Mouse (Mus musculus) left cerebral cortex, postnatal 10 days (tissue): ENCODE data around the gene Upk2. TPM values are rescaled to one million over a fixed set of nuclear protein-coding genes. Genes with fewer than 3 reads are reported as not detected.

Experiments
- DNase-seq, 2 experiments: peaks; one replicate each; pipeline ENCODE4 v3.0.0; 2021 to 2022; ENCODE audit warnings: low spot score in 2 of 2, mixed read lengths in 1 of 2; ENCODE audit errors: extremely low spot score in 1 of 2
- intact Hi-C: fragments of 180-260 bp; cut with DNase I; formaldehyde crosslinking; loops from one replicate; pipeline ENCODE4 v1.15.1; 2025
- total RNA-seq, 2 experiments: library from RNA; stranded (reverse); gene quantifications; 2 replicates each; pipeline ENCODE4 v1.2.3; 2021

Gene Upk2
- total RNA-seq = not detected

DNA sequence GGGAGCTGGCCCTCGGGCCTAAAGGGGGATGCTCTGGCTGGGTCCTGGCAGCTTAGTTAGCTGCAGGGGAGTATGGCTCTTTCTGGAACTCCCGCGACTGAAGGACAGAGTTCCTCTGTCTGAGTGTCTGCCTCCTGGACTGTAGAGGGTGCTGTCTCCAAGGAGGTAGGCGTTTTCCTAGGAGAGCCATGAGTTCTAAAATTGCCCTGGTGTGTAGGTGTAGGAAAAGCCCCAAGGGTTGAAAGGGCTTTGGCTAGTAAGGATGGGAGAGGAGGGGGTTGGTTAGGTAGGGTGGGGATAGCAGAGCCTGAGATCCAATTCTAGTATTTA is at the start of gene Upk2:
Upk2 (minus strand) TSS at position 86 of the 330 bp plus-strand sequence.
- DNase-seq = no peak
- intact Hi-C loops = loop anchor here (1.0 to 2.0 kb wide), 2 partner anchors 48 to 197 kb away; no protein-coding TSS in a partner anchor

DNA sequence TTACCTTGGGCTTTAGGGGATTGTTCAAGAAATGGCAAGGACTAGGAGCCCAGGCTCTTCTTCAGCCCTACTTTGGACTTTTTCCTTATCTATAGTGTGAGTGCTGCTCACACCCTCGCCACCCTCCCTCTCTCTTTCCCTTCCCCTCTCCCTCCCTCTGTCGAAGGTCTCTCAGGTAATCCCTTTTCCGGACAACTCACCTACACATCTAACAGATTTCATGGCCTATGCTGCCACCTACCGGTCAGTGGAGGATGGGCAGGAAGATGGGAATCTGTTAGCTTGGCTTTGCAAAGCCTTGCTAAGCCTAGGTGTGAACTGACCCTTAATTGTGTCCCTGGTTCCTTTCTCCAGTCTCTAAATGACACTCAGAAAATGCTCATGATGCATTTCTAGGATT is 47.2 kb upstream of the Upk2 start:
- intact Hi-C loops = loop anchor here (2.0 kb wide), 1 partner anchor 47 kb away; the partner anchor contains the start of gene Upk2
- DNase-seq = peak in 1 of 2 experiments; percentile 70

DNA sequence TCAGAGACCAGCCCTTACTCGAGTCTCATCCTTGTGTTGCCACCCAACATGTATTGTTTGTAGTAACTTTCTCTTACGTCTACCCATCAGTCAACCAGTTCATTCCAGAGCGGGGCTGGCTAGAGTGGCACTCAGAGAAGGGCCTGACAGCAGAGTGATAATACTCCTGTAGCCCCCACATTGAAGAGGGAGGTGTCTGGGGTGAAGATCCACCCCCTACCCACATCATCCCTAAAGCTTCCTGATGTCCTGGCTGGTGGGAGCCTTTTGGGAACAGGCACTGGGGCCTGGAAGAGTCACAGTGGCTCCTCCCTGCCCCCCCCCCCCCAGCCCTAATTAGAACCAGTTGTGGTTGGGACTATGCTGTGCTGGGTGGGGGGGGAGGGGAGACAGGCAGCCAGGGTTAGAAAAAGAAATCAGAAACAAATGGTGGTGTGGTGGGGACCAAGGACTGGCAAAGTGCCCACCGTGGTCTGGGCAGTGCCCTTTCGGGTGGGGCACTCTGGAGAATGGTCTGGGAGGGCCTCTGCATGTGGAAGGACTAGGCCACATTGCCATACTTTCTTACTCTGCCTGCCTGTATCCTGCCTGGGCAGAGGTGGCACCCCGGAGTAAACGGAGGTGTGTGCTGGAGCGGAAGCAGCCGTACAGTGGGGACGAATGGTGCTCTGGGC is 46.6 kb upstream of the Upk2 start:
- DNase-seq = no peak
- intact Hi-C loops = loop anchor here (2.0 kb wide), 1 partner anchor 23 kb away; no protein-coding TSS in a partner anchor

DNA sequence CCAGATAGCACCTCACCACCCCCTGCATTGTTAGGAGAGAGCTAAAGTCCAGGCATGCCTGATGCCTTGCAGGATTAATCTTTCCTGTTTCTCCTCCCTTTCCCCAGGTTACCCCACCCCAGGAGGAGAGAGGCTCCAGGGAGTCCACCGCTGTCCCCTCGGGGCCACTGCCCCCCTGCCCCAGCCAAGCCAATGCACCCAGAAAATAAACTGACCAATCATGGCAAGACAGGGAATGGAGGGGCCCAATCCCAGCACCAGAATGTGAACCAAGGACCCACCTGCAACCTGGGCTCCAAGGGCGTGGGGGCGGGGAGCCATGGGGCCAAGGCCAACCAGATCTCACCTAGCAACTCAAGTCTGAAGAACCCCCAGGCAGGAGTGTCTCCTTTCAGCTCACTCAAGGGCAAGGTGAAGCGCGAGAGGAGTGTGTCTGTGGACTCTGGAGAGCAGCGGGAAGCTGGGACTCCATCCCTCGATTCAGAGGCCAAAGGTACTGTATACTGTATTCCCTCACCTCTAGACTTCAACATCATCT is 45.9 kb upstream of the Upk2 start:
- no peak for DNase-seq
- intact Hi-C loops = loop anchor here (2.0 kb wide), 1 partner anchor 22 kb away; no protein-coding TSS in a partner anchor

DNA sequence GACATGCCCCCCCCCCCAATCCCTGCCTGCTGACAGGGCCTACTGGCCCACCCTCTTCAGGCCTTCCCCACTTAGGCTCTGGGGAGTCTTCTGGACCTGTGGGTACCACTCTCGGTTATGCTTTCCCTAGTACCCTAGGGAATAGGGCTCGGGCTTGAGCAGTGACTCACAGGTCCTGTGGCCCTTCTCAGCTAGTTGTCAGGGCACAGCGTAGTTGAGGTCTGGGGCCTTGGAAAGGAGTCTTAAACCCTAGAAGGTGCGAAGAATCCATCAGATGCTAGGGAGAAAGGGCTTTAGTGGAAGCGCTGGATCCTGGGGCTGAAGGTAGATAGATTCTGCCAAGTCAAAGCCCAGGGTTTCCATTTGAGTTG is 45.4 kb upstream of the Upk2 start:
- DNase-seq = no peak
- intact Hi-C loops = loop anchor here (2.0 kb wide), 1 partner anchor 21 kb away; no protein-coding TSS in a partner anchor

DNA sequence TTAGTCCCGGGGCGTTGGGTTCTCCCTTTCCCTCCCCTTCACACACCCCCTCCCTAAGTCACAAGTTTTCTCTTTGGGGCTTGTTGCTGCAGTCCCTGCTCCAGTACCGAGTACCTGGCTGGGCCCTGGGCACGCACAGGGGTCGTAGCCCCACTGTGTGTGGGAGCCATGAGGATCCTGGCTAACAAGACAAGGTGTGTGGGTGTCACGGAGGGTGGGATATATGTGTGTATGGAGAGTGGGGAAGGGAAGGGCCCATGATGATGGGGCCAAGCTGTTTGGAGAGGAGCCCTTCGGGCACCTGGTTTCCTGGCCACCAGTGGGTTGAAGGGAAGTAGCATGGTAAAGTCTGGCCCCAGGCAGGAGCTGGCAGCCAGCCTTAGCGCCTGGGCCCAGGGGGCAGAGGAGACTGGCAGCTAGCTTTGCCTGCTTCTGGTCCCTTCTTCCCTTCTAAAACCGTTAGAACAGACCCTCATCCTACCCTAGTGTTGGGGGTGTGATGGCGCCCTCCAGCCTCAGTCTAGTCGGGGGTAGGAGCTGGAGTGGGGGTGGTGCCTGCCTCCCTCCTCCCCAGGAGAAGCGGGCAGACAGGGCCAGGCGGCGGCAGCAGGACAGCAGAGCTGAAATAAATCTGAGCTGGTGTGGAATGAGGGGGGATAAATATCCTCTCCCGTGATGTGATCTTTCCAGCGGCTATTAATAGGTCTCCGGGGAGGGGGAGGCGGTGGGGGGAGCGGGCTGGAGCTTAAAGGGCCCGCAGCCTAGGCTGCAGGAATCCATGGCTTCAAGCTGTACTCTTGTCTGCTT is 44.8 kb upstream of the Upk2 start:
- intact Hi-C loops = loop anchor here (2.0 kb wide), 2 partner anchors 15 to 21 kb away; no protein-coding TSS in a partner anchor
- DNase-seq = peak in 1 of 2 experiments; percentile 66

DNA sequence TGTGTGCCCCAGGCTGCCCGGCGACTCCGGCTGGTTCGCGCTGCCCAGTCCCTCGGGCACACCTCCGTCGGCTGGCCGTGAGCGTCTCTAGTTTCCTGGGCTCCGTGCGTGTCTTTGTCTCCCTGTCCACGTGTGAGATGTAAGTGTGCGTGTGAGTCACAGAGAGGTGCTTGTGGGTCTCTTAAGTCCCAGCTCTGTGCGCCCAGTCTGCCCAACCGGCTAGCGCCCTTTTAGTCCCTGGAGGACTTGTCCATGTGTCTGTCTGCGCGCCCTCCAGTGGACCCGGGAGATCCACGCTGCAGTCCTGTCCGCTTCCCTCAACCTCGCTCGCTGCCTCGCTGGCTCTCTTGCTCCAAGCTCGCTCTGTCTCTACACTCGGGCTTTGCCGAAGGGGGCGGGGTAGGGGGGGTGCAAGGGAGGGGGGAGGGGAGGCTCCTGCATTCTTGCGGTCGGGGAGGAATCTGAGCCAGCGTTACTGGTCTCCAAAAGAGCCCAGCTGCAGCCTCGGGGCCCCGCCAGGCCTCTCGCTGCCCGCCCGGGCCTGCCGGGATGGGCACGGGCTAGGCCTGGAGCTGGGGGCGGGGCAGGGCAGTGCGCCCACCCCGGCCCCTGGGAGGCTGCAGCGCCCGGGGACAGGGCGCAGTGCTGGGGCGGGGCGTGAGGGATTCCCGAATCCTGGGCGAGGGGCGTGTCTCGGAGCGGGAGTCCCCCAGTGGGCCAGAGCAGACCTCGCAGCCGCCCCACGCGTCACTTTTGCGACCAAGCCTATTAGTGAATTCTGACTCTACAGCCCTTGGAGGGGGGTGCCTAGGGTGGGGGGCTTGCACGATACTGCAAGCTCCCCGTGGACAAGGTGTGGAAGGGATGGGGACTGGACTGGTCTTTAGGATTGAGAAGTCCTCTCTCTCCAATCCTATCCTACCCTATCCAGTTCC is 43.9 kb upstream of the Upk2 start:
- peak; percentile 54 to 89 for DNase-seq
- intact Hi-C loops = loop anchor here (2.0 kb wide), 1 partner anchor 14 kb away; no protein-coding TSS in a partner anchor

DNA sequence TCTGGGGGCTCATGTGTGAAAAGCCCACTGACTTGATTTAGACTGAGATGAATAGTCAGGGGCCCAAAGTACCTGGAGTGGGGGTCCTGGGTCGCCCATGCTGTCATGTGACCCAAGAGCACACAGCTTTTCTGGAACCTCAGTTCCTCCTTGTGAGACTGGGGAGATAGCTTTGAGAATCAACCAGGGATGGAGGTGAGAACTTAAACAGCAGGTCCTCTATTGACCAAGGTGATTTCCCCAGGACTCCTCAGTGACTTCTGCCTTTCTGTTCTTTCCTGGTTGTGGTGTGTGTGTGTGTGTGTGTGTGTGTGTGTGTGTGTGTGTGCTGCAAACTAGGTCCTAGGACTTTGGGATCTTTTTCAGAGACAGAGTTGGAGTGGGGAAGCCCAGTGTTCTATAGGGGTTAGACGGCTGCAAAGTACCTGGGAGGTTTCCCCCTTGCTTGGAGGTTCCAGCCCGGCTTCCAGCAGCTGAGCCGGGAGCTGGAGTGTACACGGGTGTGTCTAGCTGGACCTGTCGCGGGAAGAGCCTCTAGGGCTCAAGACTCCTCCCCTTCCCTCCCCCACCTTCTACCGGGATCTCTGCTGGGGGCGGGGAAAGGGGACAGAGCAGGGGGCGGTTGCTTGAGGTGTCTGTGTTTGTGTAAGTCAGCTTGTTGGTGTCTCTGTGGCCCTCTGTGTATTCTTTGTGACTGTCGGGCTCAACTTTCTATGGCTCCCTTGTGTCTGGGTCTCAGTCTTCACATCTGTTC is 43.0 kb upstream of the Upk2 start:
- intact Hi-C loops = loop anchor here (2.0 kb wide), 1 partner anchor 13 kb away; no protein-coding TSS in a partner anchor

DNA sequence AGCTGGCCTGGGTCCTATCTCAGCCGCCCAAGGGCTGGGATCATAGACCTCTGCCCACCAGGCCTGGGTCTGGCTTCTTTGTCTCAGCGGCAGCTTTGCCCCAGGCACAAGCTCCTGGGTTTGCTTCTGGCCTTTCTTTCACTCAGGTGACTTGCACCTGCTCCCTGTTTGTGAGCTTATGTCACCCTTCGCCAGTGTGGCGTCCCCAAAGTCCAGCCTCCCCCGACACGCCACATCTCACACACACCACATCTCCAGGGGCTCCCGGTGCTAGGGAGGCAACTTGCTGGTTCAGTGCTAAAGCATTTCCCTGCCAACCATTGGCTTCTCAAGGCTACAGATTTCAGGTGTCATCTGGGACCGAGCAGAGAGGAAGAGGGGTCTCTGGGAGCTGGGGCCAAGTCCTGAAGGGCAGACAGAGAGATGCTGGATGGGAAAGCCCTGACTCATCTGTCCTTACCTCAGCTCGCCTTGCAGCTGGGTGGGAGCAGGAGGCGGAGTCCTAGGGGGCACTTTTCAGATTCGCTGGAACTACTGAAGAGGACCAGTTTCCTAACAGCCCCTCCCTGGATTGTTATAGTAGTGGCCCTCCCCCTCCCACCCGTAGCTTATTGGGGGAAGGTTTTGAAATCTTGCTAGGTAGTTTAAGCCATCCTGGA is 42.2 kb upstream of the Upk2 start:
- intact Hi-C loops = no loop called here
- no peak for DNase-seq

More for the DNA sequence above, 43.0 kb upstream of the Upk2 start:
- DNase-seq = no peak

DNA sequence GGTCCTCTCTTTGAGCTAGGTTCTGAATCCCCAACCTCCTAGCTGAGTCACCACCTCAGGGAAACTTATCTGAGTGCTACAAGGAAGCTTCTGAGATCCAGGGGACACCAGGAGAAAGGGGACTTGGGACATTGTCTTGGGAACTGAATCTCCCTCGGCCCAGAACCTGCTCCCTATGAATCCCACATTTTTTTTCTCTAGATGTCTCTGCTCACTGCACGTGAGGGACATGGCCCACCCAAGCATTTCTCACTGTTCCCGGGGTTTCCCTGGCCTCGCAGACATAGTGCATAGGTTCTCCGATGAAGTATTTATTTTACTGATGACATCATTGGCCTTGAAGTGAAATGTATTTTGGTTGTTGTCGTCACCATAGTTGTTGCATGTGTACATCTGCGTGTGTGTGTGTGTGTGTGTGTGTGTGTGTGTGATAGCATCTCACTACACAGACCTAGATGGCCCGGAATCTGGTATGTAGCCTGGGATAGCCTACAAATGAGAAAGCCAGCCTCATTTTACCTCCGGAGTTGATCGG is 41.1 kb upstream of the Upk2 start:
- intact Hi-C loops = no loop called here

DNA sequence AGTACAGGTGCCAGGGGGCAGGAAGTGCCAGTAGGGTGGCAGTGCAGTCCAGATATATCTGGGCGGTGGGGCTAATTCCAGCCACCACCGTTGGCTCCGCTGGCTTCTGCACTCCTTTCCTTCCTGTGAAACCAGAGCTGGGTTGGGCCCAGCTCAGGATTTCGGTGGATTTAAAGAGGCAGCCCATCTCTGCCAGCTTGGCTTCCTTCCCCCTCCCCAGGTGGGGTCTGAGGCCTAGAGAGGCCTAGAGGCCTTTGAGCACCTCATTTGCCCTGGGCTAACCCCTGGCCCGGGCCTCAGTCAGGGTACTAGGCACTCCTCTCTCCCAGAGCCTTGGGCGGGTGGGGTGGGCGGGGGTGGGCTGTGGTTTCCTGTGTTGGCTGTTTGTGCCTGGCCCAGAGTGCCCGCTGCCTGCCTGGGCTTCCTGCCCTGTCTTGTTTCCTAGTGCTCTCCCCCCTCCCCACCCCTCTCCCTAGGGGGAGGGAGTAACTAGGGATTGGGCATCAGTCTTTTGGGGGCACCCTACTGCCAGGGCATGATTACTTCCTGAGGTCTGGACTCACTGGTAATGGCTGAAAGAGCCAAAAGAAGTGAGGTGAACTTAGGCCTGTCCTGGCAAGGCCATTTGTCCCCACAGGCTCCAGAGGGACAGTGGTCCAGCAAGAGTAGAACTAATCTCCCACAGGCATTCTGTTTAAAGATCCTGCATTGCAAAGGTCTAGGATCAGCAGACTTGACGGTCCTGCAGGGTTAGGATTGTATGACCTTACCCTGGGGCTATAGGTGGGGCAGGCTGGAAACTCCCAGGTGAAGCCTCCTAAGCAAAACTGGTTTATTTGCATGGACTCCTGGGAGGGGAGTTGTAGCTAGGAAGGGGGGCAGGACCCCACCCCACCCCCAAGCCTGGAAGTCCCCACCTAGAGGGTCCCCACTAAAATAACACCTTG is 40.4 kb upstream of the Upk2 start:
- intact Hi-C loops = no loop called here
- no peak for DNase-seq

More for the DNA sequence above, 41.1 kb upstream of the Upk2 start:
- DNase-seq = no peak

DNA sequence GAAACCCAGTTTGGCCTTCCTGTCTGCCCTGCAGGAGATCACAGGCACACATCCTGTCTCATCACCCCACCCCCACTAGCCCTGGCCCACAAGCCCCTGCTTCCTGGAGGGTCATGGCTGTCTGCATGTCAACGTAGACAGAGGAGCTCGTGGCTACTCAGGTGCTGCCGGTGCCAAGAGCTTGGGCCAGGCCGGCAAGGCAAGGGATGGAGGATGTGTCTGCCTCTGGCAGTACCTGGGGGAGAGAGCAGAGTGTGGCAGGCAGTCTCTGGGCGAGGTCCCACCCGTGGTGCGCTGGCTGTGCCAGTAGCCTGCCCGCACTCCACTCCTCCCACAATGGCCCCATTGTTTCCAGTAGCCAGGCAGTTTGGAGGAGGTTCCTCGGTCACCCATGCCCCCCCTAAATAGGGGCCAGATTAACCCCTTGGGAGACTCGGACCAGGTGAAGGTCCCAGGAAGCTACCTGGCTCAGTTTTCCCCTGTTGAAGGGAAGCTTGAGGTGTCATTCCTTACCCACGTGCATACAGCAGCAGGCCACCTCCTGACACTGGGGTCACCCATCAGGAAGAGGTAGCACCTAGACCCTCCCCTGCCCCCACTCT is 39.6 kb upstream of the Upk2 start:
- DNase-seq = no peak
- intact Hi-C loops = no loop called here

DNA sequence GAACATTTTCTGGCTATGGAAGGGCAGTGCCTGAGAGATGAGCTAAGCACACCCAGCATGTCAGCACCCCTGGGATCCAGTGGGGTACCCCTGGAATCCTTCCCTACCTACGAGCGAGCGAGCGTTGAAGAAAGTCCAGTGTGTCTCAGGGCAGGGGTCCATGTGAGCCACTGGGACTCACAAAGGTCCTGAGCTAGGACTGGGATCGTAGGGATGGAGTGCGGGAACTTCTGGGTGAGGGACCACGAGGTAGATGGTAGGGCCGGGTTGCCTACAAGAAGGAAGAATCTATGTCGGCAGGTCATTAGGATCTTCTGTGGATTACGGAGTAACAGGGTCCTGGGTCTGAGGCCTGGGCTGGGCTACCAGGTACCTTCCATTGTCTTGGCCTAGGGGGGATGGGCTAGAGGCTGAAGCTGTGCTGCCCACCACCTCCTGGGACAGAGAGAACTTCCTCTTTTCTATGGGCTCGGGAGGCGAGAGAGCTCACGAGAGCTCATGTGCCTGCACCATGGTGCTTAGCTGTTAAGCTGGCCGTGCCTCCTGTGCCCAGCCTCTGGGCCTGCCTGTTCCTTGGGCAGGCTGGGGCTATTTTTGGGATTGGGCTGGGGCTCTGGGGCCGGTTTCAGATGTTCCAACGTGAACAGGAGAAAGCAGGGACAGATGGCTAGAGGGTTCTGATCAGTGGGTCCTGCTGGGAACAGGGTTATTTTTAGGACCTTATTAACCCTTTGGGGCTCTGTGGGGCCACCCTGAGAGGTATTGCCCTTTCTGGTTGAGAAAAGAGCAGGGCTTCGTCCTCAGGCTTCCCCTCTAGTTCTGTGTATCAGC is 38.1 kb upstream of the Upk2 start:
- intact Hi-C loops = no loop called here
- DNase-seq = no peak

DNA sequence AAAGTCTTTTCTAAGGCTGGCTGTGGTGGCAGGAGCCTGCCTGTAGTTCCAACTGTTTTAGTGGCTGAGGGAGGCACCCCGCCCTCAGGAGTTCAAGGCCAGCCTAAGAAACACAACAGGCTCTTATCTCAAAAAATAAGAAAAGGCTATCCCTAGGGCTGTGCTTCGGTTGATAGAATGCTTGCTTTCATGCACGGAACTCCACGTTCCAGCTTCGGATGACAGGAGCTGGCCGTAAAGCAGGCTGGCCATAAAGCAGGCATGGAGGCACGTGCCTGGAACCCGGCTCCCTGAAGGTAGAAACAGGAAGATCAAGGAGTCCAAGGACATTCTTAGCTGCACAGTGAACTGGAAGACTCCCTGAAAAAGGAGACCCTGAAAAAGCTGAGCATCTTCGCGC is 36.6 kb upstream of the Upk2 start:
- DNase-seq = no peak
- intact Hi-C loops = no loop called here
